Mouse (Mus musculus) ES-Bruce4 (cell line): ENCODE measurements around the gene Kif26b. TPM values are rescaled to one million over a fixed set of nuclear protein-coding genes. Genes with fewer than 3 reads are reported as not detected.

Experiments
- H3K27ac ChIP-seq: 2 replicates; pipeline ENCODE4 v1.5.1; 2012; ENCODE audit warnings: low read length, inconsistent platforms; ENCODE audit not compliant: insufficient read depth
- H3K27me3 ChIP-seq: 2 replicates; pipeline ENCODE4 v1.6.1; 2012; ENCODE audit warnings: mild to moderate bottlenecking, low read length, inconsistent platforms; ENCODE audit not compliant: control insufficient read depth, poor library complexity, insufficient read depth, severe bottlenecking
- H3K36me3 ChIP-seq: 2 replicates; pipeline ENCODE4 v1.6.1; 2012; ENCODE audit warnings: inconsistent platforms, mild to moderate bottlenecking, low read length, moderate library complexity; ENCODE audit not compliant: control insufficient read depth, poor library complexity, insufficient read depth, severe bottlenecking
- H3K4me1 ChIP-seq: one replicate; pipeline ENCODE4 v1.8.1; 2011; ENCODE audit warnings: low read length; ENCODE audit not compliant: control insufficient read depth, insufficient read depth
- H3K4me3 ChIP-seq: 2 replicates; pipeline ENCODE4 v1.5.1; 2011; ENCODE audit warnings: low read depth, mild to moderate bottlenecking, low read length
- H3K9ac ChIP-seq: 2 replicates; pipeline ENCODE4 v1.6.1; 2012; ENCODE audit warnings: low read depth, mild to moderate bottlenecking, inconsistent platforms; ENCODE audit not compliant: poor library complexity, severe bottlenecking
- H3K9me3 ChIP-seq: replicated peaks from 2 replicates; pipeline ENCODE4 v1.6.1; 2012; ENCODE audit warnings: mild to moderate bottlenecking, low read length, inconsistent platforms; ENCODE audit not compliant: control insufficient read depth, poor library complexity, insufficient read depth, severe bottlenecking
- CTCF ChIP-seq: IDR thresholded peaks from one replicate; pipeline ENCODE4 v1.8.1; 2011; ENCODE audit warnings: low read depth, low read length
- EP300 ChIP-seq: IDR thresholded peaks from 2 replicates; pipeline ENCODE4 v1.6.1; 2011; ENCODE audit warnings: low read depth, low read length; ENCODE audit not compliant: insufficient read depth
- POLR2A ChIP-seq: IDR thresholded peaks from one replicate; pipeline ENCODE4 v1.8.1; 2011; ENCODE audit warnings: low read length; ENCODE audit not compliant: insufficient read depth
- polyA plus RNA-seq: library from polyadenylated mRNA; stranded (reverse); fragments of >200 nt; gene quantifications from 2 replicates; pipeline ENCODE4 v1.2.4, GENCODE M21; 2011; ENCODE audit warnings: low read depth; ENCODE audit not compliant: missing spikeins, insufficient read depth, insufficient read length

Gene Kif26b
- polyA plus RNA-seq, 1 experiment: 0.31 TPM

GRCm38 (mm10) chr1:178886671-178887070, 357.7 kb downstream of the Kif26b start:
- Histone ChIP-seq H3K36me3 (no peaks in the 10 kb centered on the region), H3K4me1 (no peaks in the 10 kb centered on the region), H3K4me3 (no peak overlapping the region), H3K27ac (no peak overlapping the region), H3K9ac (no peak overlapping the region), H3K27me3 (no peaks in the 10 kb centered on the region), H3K9me3 (no peaks in the 10 kb centered on the region)
- TF ChIP-seq POLR2A: no peak
- no peak for TF ChIP-seq CTCF
- TF ChIP-seq EP300: no peak

- H3K9ac ChIP-seq: no peak overlapping the region
- no peak overlapping the region for H3K27ac ChIP-seq
- no peaks in the 10 kb centered on the region for H3K36me3 ChIP-seq
- no peaks in the 10 kb centered on the region for H3K27me3 ChIP-seq
- no peaks in the 10 kb centered on the region for H3K4me1 ChIP-seq
- no peak for TF ChIP-seq CTCF
- TF ChIP-seq EP300: no peak
- no peak for TF ChIP-seq POLR2A
- H3K4me3 ChIP-seq: no peak overlapping the region
- no peaks in the 10 kb centered on the region for H3K9me3 ChIP-seq
Observed at GRCm38 (mm10) chr1:178892376-178892775, 363.5 kb downstream of the Kif26b start.

- H3K4me3 ChIP-seq: no peak overlapping the region
- no peaks in the 10 kb centered on the region for H3K9me3 ChIP-seq
- H3K9ac ChIP-seq: no peak overlapping the region
- TF ChIP-seq EP300: no peak
- no peak for TF ChIP-seq POLR2A
- no peak for TF ChIP-seq CTCF
- H3K27ac ChIP-seq: no peak overlapping the region
- no peaks in the 10 kb centered on the region for H3K36me3 ChIP-seq
- H3K4me1 ChIP-seq: no peaks in the 10 kb centered on the region
- no peaks in the 10 kb centered on the region for H3K27me3 ChIP-seq
Observed at GRCm38 (mm10) chr1:178893229-178894080, 364.5 kb downstream of the Kif26b start.

GRCm38 (mm10) chr1:178894081-178894401, 365.1 kb downstream of the Kif26b start:
- no peak overlapping the region for H3K9ac ChIP-seq
- H3K4me1 ChIP-seq: no peaks in the 10 kb centered on the region
- H3K27me3 ChIP-seq: no peaks in the 10 kb centered on the region
- H3K36me3 ChIP-seq: no peaks in the 10 kb centered on the region
- TF ChIP-seq POLR2A (no peak), EP300 (no peak), CTCF (no peak)
- H3K4me3 ChIP-seq: no peak overlapping the region
- H3K27ac ChIP-seq: no peak overlapping the region
- no peaks in the 10 kb centered on the region for H3K9me3 ChIP-seq

- Histone ChIP-seq H3K4me1 (no peaks in the 10 kb centered on the region), H3K9me3 (no peaks in the 10 kb centered on the region), H3K36me3 (no peaks in the 10 kb centered on the region), H3K4me3 (no peak overlapping the region), H3K27ac (no peak overlapping the region), H3K27me3 (no peaks in the 10 kb centered on the region), H3K9ac (no peak overlapping the region)
- TF ChIP-seq POLR2A (no peak), EP300 (no peak), CTCF (no peak)
Observed at GRCm38 (mm10) chr1:178895674-178896073, 366.7 kb downstream of the Kif26b start.

GRCm38 (mm10) chr1:178910951-178911350, 382.0 kb downstream of the Kif26b start:
- no peaks in the 10 kb centered on the region for H3K27me3 ChIP-seq
- no peaks in the 10 kb centered on the region for H3K9me3 ChIP-seq
- no peak overlapping the region for H3K4me3 ChIP-seq
- TF ChIP-seq EP300: no peak
- no peaks in the 10 kb centered on the region for H3K4me1 ChIP-seq
- no peak overlapping the region for H3K27ac ChIP-seq
- no peak overlapping the region for H3K9ac ChIP-seq
- H3K36me3 ChIP-seq: no peaks in the 10 kb centered on the region
